In the genomic region with DNA sequence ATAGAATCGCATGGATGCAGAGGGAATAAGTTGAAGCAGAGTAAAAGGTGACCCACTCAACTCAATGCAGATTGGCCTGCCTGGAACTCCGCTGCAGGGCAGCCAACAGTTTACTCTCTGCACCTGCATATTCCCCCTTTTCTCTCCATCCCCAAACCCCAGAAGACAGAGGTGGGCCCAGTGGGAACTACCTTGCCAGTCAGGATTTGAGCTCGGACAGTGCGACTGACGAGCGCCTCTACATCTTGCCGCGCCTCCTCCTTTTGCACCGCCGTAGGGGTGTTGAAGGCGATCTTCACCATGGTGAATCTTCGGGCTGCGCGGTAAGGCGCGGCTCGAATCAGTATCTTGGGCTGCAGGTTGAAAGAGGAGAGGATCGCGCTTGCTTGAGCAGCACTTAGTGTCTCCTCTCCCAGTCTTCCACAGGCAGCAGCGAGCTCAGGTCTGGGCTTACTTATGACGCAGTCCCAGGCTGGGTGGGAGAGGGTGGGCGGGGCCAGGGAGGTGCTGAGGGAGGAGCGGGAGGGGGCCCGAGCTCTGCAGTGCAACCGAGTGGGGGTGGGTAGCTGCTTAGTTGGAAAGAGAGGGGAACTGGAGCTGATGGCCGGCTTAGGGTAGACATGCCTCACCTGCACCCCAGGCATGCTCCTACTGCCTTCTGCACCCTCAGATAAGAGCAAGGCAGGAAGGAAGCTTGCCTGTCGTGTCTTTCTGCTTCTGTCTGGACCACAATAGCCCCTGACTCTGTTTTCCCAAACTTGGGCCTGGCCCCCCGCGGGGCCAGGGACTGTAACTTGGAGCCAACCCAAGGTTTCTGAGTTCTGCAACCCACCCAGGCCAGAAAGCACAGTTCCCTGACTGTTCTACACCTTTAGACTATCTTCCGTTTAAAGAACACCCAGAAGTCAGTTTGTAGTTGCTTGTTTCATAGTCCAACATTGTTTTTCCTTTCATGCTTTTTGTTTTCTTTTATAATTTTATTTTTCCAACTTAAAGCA, we compare ENCODE assay signal across 8 mouse cellular contexts. TPM values are rescaled to one million over a fixed set of nuclear protein-coding genes. Genes with fewer than 3 reads are reported as not detected.
DNase-seq lines count a peak whose midpoint lies in the region; ATAC-seq and TF ChIP-seq lines count a peak whose summit lies in the region.

A gene (minus strand): TSS at position 462 of the 998 bp plus-strand sequence.

- no peaks in the 10 kb centered on the region for H3K9me3 ChIP-seq in G1E (replicated peaks)
- H3K9me3 ChIP-seq in forebrain, embryonic 16.5 days (ENCODE audit: control insufficient read depth, low read length) = no peaks in the 10 kb centered on the region

- H3K4me3 ChIP-seq in G1E (ENCODE audit: low read depth, low read length) = peak within 1 kb of the TSS; percentile 23; the same call in 1 of the 2 replicates
- H3K4me3 ChIP-seq in forebrain, embryonic 16.5 days (replicated peaks; ENCODE audit: low read length) = peak within 1 kb of the TSS; percentile 57

- H3K27me3 ChIP-seq in G1E (ENCODE audit: insufficient read depth, low read length) = no peaks in the 10 kb centered on the region; the same call in 1 of the 2 replicates
- no peaks in the 10 kb centered on the region for H3K27me3 ChIP-seq in forebrain, embryonic 16.5 days (replicated peaks; ENCODE audit: control insufficient read depth, insufficient read depth, low read length)

- WGBS in forebrain, embryonic 16.5 days = 11% methylated on average over 30 of the region's 30 CpGs

- H3K36me3 ChIP-seq in G1E (replicated peaks) = no peaks in the 10 kb centered on the region
- no peaks in the 10 kb centered on the region for H3K36me3 ChIP-seq in forebrain, embryonic 16.5 days (ENCODE audit: control insufficient read depth, insufficient read depth)

- no peak for TF ChIP-seq CTCF in G1E (IDR thresholded peaks at IDR 0.05; ENCODE audit: low read depth, low read length)

- intact Hi-C loops in heart, postnatal 25 days (cut with DNase I) = no loop called here

- H3K4me2 ChIP-seq in forebrain, embryonic 16.5 days (ENCODE audit: low read length) = peak within 1 kb of the TSS; percentile 69

- H3K9ac ChIP-seq in forebrain, embryonic 16.5 days (replicated peaks; ENCODE audit: low read depth, low read length) = peak within 1 kb of the TSS; percentile 57

- ATAC-seq in G1E (ENCODE audit: extremely low read depth, insufficient number of reproducible peaks, low FRiP score, poor library complexity, severe bottlenecking) = no peak; the same call in 1 of the 2 replicates
- peak; percentile 98 for ATAC-seq in forebrain, embryonic 16.5 days

- no peak for DNase-seq in G1E (ENCODE audit: low spot score)
- DNase-seq in adrenal gland, postnatal 10 days = peak; percentile 25
- no peak for DNase-seq in heart, postnatal 25 days (ENCODE audit: low spot score)
- DNase-seq in layer of hippocampus, postnatal 36 days = peak; percentile 3 to 6
- DNase-seq in lung, postnatal 36 days = peak; percentile 2
- peak; percentile 70 for DNase-seq in retina, embryonic 14.5 days (ENCODE audit: low spot score)
- peak; percentile 64 for DNase-seq in yolk sac, embryonic 10.5 days (ENCODE audit: low spot score)

- no peaks in the 10 kb centered on the region for H3K4me1 ChIP-seq in G1E (ENCODE audit: insufficient read depth, low read depth, low read length)
- no peaks in the 10 kb centered on the region for H3K4me1 ChIP-seq in forebrain, embryonic 16.5 days (replicated peaks; ENCODE audit: control insufficient read depth, insufficient read depth, low read length)

- H3K27ac ChIP-seq in forebrain, embryonic 16.5 days (ENCODE audit: low read length) = no peak within 1 kb of the TSS

RNA-seq across cellular contexts. Expression of the gene that starts here (rescaled TPM):
- total RNA-seq in G1E (2014; fragmentation: Nextera tagmentation) = 11.9 and 12.0 TPM in 2 replicates
- 4.5 and 4.6 TPM in 2 replicates for total RNA-seq in G1E (2017)
- polyA plus RNA-seq in G1E (2012) = 0.13 and 0.23 TPM in 2 replicates
- 100 to 1,000 TPM in 1 of 2 experiments, 10 to 100 TPM in 1; 82.4 to 132 TPM for total RNA-seq in adrenal gland, postnatal 10 days (2021)
- polyA plus RNA-seq in forebrain, embryonic 16.5 days (2015; fragmentation: Nextera tagmentation; extraction: Ambion mirVana) = 119 and 173 TPM in 2 replicates
- total RNA-seq in heart, postnatal 25 days (2021) = 10 to 100 TPM; 21.4 to 23.9 TPM
- 10 to 100 TPM; 41.8 to 47.4 TPM for total RNA-seq in layer of hippocampus, postnatal 36 days (2021)

Comparison
In these comparisons a context has a peak if more than half of its experiments do, and no peak if none do; other contexts are left out.
1. RNA of the gene that starts here (polyA plus RNA-seq): 119 to 173 TPM in forebrain, embryonic 16.5 days; 0.13 to 0.23 TPM in G1E; every median in the first group is over 10 times any median in the second.
2. DNase-seq: peak in adrenal gland, postnatal 10 days (single experiment), layer of hippocampus, postnatal 36 days (2 of 2), lung, postnatal 36 days (single experiment), retina, embryonic 14.5 days (single experiment) and yolk sac, embryonic 10.5 days (single experiment); none in G1E (single experiment) and heart, postnatal 25 days (single experiment).